Mouse (Mus musculus) T-cell, adult 2 months (primary cell): ENCODE measurements at regions not wholly inside any gene's neighbourhood (a gene's known extent, or its start where the extent isn't known, plus 50 kb on each side); places are given as distances from the start of the nearest gene placed in this dataset.

Experiments
- DNase-seq: peaks from one replicate; pipeline ENCODE4 v3.0.0; 2022; ENCODE audit warnings: low spot score

DNA sequence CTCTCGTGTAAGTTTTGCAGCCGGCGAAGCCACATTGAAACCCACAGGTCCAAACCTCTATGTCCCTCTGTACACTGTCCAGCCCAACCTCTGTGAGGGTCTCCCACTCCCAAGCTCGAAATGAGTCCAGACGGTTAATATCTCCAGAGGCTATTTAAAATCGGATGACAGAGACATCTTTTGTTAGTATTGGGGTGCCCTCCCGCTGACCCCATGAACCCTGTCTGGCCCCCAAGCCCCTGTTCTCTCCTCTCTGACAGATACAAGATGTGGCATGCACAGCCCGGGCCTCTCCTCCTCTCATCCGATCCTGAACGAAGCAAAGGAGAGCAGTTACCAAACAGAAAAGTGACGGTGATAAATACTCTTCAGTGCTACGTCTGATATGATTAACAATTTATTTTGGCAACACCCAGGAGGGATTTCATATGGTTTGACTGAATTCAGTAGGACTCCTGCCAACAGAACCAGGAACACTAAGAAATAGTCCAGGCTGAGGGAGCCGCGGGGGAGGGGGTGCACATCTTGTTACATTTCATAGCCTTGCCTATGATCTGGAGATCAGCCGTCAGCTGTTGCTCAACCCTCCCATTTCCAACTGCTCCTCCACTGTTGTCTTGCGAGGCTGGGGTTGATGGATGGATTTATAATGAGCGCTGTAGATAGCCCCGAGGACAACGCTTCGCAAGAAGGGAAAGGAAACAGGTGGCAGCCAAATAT is 266.6 kb upstream of the Klf3 start:
- DNase-seq, result no peak

DNA sequence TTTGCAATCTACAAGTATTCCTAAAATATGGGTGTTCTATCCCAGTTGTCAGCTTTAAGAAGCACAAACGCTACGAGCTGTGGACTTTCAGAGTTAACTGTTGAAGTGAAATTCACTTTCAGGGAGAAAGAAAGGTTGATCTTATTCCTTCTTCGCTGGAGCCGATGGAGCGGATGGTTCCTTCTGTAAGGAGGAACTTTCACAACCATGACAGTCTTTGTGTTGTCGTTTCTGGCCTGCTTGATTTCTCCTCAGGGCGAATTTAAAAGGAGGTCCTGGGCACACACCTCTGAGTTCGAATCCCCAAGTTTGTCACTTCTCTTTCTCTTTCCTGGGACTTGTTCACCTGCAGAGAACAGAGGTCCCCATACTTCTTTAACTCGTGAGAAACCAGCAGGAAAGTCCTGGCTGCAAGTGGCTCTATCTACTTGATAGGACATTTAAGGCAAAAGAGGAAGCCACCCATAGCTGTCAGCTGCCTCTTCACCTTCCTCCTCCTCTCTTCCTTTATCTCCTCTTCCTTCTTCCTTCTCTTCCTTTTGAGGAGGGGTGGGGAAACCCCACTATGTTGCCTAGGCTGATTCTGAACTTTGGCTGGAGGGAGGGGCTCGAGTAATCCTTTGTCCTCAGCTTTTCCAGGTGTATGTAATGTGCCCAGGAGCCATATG is 265.9 kb upstream of the Klf3 start:
- DNase-seq, result no peak

DNA sequence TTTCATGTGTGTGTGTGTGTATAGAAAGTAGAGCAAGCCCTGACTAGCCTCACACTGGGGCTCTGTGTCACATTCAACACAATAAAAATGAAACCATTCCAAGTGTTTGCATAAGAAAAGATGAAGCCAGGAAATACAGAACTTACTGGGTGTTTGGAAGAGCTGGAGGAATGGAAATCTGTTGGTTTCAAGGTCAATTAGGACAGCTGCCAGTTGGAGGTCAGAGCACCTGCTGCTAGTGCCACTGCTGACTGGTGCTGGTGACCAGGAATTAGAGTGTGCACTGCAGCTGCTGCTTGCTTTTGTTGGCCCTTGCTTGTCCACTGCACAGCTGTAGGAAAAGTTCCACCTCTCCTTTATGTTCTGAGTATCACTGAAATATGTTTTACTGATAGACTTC is 261.4 kb upstream of the Klf3 start:
- DNase-seq, result no peak

DNA sequence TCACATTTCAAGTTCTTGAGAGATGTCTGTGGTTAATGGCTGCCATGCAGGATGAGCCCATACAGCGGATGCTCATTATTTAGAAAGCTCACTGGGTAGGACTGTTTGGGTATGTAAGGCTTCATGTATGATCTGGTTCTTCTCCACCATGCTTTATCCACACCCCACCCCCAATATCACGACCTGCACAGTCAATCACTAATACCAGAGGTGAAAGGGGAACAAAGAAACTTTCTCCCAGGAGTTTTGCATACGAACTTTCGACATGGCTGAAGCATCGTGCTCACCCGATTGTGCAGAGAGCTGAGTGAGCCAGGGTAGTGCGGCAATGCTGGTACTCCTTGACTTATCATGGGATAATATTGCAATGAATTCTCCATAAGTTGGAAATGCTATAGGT is 247.3 kb upstream of the Klf3 start:
- no peak for DNase-seq

DNA sequence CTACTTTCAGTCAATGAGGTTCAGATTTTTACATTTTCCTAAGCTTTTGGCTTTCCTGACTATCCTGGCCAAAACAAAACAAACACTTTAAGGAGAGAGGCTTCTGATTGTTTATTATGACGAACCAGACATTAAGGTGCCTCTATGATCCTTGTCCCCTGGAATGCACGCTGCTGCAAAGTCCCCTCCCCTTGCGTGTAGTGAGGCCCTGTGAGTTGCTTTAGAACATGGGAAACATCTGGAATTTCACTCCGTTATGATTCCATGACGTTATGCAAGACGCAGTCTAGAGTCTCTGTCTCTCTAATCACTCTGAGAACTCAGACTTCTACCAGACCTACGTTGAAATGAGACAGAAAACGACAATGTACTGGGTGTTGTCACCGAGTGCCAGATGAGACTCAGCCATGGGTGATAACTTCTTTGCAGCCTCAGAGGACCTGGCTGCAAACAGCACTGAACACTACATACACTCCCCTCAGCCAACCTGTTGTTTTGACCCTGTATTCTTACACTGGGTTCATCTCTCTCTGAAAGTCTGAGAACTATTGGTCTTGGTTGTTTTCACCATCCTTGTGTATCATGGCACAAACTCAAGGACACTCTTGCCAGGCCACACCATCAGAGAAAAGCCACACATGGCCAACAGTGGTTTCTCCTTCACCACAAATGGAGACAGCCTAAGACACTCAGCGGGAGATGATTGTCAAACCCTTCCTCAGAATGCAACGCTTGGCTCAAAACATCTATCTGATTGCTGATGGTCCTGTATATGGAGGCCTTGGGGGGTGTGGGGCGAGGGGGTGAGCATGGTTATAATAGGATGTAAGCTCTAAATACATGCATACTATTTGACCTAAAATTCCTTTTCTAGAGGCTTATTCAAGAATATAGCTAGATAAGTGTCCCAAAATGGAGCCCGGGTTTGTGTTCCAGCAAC is 236.5 kb upstream of the Klf3 start:
- no peak for DNase-seq

DNA sequence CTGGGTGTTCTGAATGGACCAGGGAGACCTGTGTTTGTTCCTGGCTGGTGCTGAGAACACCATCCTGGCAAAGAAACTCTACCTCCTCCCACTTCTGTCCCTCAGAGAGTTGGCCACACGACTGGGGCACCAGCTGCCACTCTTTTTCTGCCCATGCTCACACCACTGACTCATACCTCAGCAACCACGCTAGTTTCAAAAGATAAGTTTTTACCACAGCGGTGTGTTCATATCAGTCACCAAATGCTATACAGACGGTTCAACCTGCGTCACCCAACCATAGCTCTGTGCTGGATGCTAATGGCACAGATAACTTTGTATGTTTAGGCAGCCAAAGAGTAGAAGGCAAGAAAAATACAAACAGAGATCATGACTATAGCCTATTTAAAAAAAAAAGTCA is 235.4 kb upstream of the Klf3 start:
- DNase-seq, result no peak

DNA sequence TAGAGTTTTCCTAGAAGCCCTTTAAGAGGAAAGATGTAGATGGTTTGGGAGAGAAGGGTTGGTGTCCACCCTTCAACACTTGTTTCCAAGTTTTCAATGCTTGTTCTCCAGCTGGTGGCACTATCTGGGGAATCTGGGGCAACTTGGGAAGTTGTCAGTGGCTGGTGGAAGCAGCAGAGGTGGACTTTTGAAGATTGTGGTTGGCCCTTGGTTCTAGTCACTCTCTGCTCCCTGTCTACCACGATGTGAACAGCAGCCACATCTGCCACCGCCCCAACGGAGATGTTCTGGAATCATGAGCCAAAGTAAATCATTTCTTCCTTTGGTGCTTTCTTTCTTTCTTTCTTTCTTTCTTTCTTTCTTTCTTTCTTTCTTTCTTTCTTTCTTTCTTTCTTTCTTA is 234.9 kb upstream of the Klf3 start:
- DNase-seq, result no peak

DNA sequence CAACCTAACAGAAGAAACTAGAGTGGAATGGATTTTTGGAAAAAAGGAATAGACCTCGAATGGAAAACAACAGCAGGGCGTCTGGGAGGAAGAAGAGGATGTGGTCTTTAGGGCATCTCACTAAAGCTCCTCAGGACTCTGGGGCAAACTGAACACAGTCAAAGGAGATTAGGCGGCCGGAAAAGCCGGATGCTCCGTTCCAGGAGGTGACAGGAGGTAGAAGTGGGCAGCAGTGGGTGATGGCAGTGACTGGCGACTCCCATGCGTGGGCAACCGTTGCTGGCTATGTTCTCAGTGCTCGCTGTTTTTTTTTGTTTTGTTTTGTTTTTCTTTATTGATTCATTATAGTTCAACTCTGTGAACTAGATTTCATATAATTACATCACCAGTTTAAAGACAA is 228.8 kb upstream of the Klf3 start:
- no peak for DNase-seq

DNA sequence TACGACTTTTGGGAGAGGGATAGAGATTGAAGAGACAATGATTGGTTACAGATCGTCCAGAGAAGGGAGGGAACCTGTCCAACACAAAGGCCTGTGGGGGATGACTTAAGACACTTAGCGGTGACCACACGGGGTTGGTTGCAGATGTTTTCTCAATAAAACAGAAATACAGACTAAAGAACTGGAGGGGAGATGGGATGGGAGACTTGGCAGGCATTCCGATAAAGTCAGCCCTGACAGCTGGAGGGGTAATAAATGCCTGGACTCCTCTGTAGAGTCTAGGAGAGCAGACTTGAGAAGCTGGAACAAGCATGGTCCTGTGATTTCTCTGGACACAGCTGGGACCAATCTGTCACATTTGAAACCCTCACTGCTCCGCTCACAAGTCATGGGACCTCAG is 227.3 kb upstream of the Klf3 start:
- no peak for DNase-seq

DNA sequence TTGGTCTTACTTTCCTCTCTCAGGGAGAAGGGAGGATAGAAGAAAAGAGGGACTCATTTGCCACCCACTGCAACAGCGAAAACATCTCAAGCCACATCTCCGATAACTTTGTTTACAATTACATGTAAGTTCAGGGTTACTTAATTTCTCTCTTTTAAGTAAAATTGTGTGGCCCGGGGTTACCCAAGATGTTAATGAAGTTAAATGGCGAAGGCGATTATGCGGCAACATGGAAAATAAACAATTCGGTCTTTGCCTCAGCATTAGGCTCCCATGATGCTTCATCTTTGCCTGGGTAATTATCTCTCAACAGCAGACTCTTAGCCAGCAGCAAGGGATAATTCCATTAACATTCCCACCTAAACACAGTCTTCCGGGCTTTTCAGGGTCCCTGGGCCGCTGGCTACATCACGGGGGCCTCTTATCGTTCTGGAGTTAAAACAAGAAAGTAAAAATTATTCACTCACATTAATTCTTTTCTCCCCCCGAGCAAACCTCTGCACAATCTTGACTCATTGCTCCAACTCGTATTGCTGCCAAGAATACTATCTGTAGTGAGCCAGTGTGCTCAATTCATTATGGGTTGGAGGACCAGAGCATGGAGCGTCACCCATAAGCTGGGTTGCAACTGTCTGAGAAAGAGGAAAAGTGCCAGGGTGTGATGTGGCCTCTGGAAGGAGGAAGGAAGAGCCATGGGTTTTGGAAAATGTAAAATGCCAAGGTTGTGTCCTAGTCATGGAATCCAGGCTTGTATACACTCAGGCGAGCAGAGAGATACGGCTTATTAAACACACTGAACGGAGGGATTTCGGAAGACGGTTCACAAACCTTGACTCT is 226.5 kb upstream of the Klf3 start:
- no peak for DNase-seq

DNA sequence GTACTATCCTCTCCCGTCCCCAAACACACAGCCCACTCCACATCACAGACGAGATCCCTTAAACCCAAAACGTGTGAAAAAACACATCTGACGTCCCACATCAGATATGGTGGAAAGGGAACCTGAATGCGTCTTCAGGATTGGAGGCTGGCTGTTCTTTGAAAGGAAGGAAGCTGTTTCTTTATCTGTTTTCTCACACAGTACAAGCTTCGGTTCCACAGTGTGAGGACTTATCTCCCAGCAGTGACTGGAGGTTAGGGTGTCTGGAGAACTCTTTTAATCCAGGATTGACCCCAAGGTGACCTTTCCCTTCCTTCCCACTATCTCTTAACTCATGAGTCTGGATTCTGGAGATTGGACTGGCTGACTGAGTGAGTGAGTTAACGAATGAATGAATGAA is 225.8 kb upstream of the Klf3 start:
- no peak for DNase-seq

DNA sequence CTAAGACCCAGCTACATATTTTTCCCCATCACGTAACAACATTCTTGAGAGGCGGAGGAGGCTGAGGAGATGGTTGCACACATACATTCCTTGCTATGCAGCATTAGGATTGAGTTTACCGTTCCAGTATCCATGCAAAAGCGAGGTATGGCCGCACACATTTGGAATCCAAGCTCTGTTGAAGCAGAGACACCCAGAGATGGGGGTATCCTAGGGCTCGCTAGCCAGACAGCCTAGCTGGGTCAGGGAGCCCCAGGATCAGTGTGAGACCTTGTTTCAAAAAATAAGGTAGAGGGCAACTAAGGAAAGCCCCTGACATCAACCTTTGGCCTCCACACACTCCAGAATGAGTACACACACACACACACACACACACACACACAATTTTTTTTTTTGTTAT is 224.7 kb upstream of the Klf3 start:
- no peak for DNase-seq

DNA sequence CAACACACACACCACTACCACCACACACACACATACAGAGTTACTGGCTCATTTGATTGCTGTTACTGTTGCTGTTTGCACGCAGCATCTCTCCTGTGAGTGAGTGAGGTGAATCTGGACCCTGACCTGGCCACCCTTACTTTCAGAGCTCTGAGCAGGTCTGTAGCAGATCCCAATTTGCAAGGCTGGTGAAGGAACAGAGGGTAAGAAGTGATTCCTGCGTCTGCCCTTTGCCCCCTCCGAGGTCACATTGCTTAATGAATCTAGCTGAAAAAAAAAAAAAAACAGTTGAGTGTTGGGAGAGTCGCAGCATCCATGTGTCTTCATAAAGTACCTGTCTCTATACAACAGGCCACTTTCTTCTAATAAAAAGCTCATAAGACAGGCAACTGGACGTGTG is 224.1 kb upstream of the Klf3 start:
- no peak for DNase-seq

DNA sequence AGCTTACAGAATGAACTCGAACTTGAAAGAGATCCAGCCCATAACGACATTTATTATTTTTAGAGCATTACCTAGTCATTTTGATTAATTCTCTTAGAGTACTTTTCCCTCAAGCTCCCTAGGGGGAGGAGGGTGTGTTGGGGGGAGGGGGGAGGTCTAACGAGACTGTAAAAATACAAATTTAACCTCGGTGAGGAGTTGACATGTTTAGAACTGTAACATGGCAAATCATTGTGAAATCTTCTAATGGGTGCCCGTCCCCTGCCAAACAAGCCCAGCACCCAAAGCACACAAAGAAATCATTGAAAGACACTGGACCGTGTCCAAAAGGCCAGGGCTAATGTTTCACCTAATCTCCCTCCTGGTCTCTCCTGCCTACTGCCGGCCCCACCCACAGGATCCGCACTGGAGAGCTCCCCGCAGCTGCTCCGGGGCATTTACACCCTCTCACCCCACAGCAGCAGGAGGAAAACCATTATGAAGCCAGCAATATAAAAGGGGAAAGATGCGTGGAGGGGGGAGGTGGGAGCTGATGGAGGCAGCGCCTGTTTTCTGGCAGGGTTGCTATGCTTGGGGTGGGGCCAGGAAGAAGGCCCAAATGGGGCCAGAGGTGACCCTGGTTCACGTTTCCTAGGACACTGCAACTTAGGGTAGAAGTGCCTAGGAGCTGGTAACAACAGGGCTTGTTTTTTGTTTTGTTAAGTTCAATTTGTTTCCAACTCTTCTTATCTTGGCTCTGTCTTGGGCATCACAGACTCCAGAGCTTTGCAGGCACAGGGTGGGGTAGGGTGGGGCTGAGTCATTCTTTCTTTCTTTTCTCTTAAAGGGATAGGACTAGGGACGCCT is 223.5 kb upstream of the Klf3 start:
- DNase-seq, result no peak

DNA sequence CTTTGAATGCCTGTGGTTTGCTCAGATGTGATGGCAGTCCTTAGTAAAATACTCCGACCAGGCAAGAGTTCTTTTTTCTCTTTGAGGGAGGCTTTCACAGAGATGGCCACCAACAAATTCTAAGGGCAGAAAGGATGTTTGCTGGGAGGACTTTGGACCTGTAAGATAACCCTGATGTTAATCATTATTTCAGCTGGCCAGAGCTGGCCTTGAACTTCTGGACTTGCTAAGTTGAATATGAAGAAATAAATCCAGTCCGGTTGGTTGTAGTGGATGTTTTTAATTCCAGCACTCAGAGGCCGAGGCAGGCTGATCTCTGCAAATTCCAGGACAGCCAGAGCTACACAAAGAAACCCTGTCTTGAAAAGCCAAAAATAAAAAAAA is 222.9 kb upstream of the Klf3 start:
- no peak for DNase-seq

DNA sequence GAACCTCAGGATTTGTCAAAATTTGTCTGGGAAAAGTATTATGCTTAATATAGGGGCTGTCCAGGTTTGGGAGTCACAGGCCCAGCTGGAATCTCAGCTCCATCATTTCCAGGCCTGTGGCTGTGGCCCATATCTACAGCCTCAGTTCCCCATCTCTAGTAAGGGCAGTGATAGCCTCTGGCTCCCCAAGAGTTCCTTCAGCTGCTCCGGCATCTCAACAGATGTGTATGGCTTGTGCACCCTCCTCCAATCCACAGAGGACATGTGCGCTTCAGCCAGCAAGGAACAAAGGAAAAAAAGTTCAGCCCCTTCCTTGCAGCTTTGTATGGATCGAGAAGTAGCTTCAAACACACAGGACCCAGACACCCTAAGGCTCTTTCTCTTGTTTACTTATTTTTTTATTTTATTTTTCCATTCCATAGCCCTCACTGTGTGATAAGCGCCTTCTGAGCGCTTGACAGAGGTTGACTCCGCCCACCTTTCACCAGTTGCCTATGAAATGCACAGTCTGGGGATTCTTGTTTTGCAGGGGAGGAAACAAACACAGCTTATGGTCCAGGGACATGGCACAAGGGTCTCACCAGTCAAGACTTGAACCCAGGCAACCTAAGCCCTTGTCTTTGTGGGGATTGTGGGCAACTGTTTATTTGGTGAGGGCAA is 222.3 kb upstream of the Klf3 start:
- no peak for DNase-seq

DNA sequence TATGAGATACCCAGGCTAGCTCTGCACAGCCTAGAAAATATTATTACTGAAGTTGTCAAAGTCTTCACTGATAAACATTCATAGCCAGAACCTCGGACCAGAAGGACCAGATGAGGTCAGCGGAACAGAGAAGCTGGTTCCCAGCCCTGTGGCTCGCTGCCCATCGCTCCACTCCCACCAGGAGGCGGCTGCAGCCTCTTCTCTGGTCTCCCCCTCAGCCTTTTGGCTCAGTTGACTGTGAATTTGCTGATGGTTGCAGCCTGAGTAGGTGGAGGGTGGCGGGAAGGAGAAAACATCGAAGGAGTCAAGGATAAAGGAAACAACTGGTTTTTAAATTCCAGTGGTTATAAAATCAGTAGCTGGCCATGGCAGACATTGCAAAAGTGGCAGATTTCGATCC is 221.7 kb upstream of the Klf3 start:
- DNase-seq, result no peak

DNA sequence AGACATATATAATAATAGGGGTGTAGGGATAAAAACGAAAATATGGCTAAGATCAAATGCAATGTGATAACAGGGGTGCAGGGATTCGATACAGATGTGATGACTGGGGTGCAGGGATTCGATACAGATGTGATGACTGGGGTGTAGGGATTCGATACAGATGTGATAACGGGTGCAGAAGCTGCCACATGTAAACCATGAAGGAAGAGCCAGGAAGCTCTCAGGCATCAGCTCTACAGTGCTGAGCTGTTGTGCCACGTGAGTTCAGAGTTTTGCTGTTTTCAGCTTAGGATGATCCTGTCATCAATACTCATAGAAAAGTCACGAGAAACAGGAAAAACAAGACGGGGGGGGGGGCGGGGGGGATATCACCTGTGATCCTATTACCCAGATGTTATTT is 221.2 kb upstream of the Klf3 start:
- no peak for DNase-seq

DNA sequence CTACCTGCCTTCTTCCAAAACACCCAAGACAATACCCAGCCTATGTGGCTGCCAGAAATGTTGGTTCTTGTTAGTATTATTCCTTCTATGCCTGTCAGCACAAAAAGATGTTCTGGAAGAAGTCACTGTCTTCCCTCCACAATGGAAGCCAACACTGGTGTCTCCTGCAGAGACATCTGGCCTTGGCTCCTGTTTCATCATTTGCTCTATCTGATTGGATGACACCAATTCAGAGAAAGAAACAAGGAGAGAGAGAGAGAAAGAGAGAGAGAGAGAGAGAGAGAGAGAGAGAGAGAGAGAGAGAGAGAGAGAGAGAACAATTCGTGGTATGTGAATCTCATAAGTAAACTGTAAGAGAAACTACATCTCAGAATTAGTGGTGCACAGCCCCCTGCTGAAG is 218.9 kb upstream of the Klf3 start:
- no peak for DNase-seq

DNA sequence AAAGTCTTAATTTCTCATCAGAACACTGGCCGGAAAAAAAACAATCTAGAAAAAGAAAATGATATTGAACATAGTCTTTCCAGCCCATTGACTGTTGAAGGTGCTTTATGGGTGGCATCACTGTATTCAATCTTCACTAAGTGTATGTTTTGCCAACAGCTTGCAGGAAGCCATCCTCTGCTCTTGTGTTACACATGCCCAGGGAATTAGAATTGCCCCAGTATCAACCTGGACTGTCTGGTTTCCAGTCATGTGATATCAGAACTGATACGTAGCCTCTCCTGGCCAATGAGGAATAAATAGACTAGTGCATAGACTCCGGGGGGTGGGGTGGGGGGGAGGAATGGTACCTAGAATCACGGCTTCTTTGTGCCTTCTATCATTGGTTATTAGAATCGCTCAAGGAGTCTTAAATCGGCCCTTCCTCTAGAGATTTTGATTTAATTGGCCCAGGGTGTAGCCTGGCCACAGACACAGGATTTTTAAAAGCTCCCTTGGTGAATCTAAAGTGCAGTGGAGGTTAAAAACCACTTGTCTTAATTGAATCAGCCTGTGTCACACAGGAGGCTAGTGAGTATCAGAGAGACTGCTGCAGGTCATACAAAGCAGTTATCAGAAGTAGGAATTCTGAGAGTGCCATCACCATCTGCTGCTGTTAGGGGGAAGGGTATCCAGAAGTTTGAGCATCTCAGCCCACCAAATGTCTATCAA is 218.0 kb upstream of the Klf3 start:
- DNase-seq, result no peak
